Mouse (Mus musculus) stomach, postnatal 0 days (tissue): ENCODE measurements around the gene Eif3m.

Source experiments
- CTCF ChIP-seq: IDR thresholded peaks from 2 replicates; pipeline ENCODE4 v1.5.1; 2016; ENCODE audit warnings: antibody characterized with exemption, low read depth, mild to moderate bottlenecking, moderate library complexity
- EP300 ChIP-seq: optimal IDR thresholded peaks from 2 replicates; pipeline ENCODE3; 2016; ENCODE audit warnings: antibody characterized with exemption

- no peak for TF ChIP-seq CTCF
- no peak for TF ChIP-seq EP300
Measured at GRCm38 (mm10) chr2:105035985-105036384, 19.1 kb upstream of the Eif3m start.
